Mouse (Mus musculus) hindbrain, embryonic 15.5 days (tissue): ENCODE measurements around the gene Cideb. TPM values are rescaled to one million over a fixed set of nuclear protein-coding genes. Genes with fewer than 3 reads are reported as not detected.

ENCODE experiments used
- ATAC-seq: fragments of 200-750 bp; cut with Nextera tagmentation; 2 replicates; pipeline ENCODE4 v1.8.0; 2017; ENCODE audit warnings: low read depth, moderate number of reproducible peaks, moderate TSS enrichment; ENCODE audit not compliant: low FRiP score
- H3K27ac ChIP-seq: fragments of 300-500 bp; sonication (generic); replicated peaks from 2 replicates; pipeline ENCODE4 v1.5.1; 2015; ENCODE audit warnings: mild to moderate bottlenecking, inconsistent platforms
- H3K27me3 ChIP-seq: fragments of 300-500 bp; sonication (generic); 2 replicates; pipeline ENCODE4 v1.6.1; 2015; ENCODE audit warnings: control low read depth, inconsistent platforms
- H3K36me3 ChIP-seq: fragments of 300-500 bp; sonication (generic); 2 replicates; pipeline ENCODE4 v1.6.1; 2015; ENCODE audit warnings: control low read depth, inconsistent platforms
- H3K4me1 ChIP-seq: fragments of 300-500 bp; sonication (generic); replicated peaks from 2 replicates; pipeline ENCODE4 v1.6.1; 2015; ENCODE audit warnings: control low read depth, inconsistent platforms
- H3K4me2 ChIP-seq: fragments of 300-500 bp; sonication (generic); 2 replicates; pipeline ENCODE4 v1.6.1; 2015; ENCODE audit warnings: moderate library complexity, mild to moderate bottlenecking, inconsistent platforms
- H3K4me3 ChIP-seq: fragments of 300-500 bp; sonication (generic); 2 replicates; pipeline ENCODE4 v1.5.1; 2015; ENCODE audit warnings: mild to moderate bottlenecking, inconsistent platforms
- H3K9ac ChIP-seq: fragments of 300-500 bp; sonication (generic); 2 replicates; pipeline ENCODE4 v1.6.1; 2015; ENCODE audit warnings: inconsistent platforms
- H3K9me3 ChIP-seq: fragments of 300-500 bp; sonication (generic); 2 replicates; pipeline ENCODE4 v1.6.1; 2016; ENCODE audit warnings: control low read depth, inconsistent platforms
- WGBS: fragments of 180-500 bp; shearing (Covaris S2); methylation state at CpG from one replicate; pipeline ENCODE4 v1.1.7; 2015; 5-methylcytosine and 5-hydroxymethylcytosine counted together
- polyA plus RNA-seq: library from polyadenylated mRNA; unstranded; fragments of >200 nt; fragmentation: Nextera tagmentation; extraction: Ambion mirVana; gene quantifications from 2 replicates; pipeline ENCODE4 v1.2.1, GENCODE M21; 2015

Gene Cideb
- polyA plus RNA-seq, 1 experiment from 2014 or later: 0.26 TPM

DNA sequence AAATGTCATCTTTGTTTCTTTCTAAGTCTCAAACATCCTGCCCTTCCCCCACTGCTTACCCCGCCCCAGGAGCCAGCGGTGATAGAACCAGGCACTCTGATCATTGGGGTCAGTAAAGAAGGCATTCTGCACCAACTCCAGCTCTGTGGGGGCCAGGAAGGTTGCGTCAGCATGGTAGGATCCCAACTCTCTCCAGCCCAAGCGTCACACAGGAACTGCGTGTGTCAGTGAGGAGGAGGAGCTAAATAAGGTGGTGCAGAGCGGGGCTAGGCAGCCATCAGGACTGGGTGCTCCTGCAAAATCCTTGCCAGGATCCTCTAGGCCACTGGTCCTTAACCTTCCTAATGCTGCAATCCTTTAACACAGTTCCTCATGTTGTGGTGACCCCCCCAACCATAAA lies 38.5 kb downstream of the Cideb start:
- H3K4me2 ChIP-seq: no peak overlapping the region
- no peaks in the 10 kb centered on the region for H3K27me3 ChIP-seq
- 88% methylated on average over 6 of the region's 6 CpGs for WGBS
- no peak for ATAC-seq
- peaks cover 12% of the 10 kb centered on the region for H3K36me3 ChIP-seq
- H3K4me1 ChIP-seq: peaks cover 15% of the 10 kb centered on the region
- H3K9ac ChIP-seq: no peak overlapping the region
- H3K9me3 ChIP-seq: no peaks in the 10 kb centered on the region
- H3K27ac ChIP-seq: no peak overlapping the region
- H3K4me3 ChIP-seq: no peak overlapping the region

DNA sequence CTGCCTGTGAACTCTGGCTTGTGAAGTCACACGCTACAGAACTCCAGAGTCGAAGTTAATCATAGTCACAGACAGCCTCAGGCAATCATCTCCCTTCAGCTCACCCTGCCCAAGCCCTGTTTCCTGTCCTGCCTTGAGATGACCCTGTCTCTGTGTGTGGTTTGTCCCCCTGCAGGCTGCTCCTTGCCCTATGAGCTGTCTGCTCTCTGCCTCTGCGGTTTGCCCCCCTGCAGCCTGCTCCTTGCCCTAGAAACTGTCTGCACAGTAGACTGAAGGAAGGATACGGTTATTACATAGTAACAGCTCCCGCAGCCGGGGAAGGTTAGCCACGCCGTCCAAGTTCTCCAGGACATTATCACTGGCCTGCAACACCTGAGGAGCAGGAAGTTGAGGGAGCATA lies 41.4 kb downstream of the Cideb start:
- no peak for ATAC-seq
- Histone ChIP-seq H3K4me2 (no peak overlapping the region), H3K4me1 (peaks cover 11% of the 10 kb centered on the region), H3K9me3 (no peaks in the 10 kb centered on the region), H3K9ac (no peak overlapping the region), H3K27ac (no peak overlapping the region), H3K4me3 (no peak overlapping the region), H3K27me3 (peaks cover 7% of the 10 kb centered on the region; the same call in 1 of the 2 replicates), H3K36me3 (peaks cover 12% of the 10 kb centered on the region)
- WGBS: 81% methylated on average over 8 of the region's 8 CpGs

DNA sequence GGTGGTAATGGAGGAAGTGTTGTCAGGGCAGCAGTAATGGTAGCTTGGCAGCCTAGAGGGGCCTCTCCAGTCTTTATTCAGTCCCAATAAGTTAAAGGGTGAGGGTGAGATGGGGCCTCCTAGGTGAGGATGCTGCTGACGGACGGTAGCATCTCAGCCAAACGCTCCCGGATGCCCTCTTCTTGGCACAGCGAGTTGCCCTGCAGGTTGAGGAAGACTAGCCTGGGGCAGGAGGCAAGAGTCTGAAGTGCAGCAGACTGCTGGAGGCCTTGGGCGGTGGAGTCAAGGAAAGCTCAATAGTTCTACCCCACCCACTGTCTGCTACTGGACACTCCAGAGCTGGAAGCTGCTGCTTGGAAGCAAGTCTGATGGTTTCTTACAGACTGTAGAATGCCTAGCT lies 42.0 kb downstream of the Cideb start:
- Histone ChIP-seq H3K36me3 (peaks cover 12% of the 10 kb centered on the region), H3K4me2 (no peak overlapping the region), H3K4me1 (peaks cover 9% of the 10 kb centered on the region), H3K27ac (no peak overlapping the region), H3K9ac (no peak overlapping the region), H3K27me3 (peaks cover 7% of the 10 kb centered on the region; the same call in 1 of the 2 replicates), H3K4me3 (no peak overlapping the region), H3K9me3 (no peaks in the 10 kb centered on the region)
- ATAC-seq: no peak
- WGBS: 94% methylated on average over 6 of the region's 6 CpGs

DNA sequence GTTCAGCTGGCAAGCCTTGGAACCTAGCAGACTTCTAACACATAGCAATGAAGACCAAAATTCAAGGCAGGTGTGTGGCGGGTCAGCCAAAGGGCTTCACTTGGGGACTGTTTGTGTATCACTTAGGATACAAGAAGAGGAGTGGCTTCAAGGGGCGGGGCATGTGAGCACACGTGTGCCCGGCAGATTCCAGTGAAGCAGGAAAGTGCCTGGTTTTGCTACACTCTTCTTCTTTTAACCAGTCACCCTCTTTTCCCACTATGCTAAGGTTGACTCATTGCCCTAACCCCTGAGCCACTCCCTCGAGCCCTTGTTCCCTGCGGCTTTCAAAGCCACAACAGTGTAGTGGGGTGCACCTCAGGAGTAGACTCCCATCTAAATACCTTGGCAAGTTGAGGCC lies 43.4 kb downstream of the Cideb start:
- ATAC-seq: no peak
- no peaks in the 10 kb centered on the region for H3K4me1 ChIP-seq
- H3K9ac ChIP-seq: no peak overlapping the region
- no peak overlapping the region for H3K27ac ChIP-seq
- no peak overlapping the region for H3K4me2 ChIP-seq
- H3K9me3 ChIP-seq: no peaks in the 10 kb centered on the region
- H3K4me3 ChIP-seq: no peak overlapping the region
- 38% methylated on average over 6 of the region's 6 CpGs for WGBS
- peaks cover 12% of the 10 kb centered on the region for H3K36me3 ChIP-seq
- H3K27me3 ChIP-seq: peaks cover 7% of the 10 kb centered on the region; the same call in 1 of the 2 replicates

DNA sequence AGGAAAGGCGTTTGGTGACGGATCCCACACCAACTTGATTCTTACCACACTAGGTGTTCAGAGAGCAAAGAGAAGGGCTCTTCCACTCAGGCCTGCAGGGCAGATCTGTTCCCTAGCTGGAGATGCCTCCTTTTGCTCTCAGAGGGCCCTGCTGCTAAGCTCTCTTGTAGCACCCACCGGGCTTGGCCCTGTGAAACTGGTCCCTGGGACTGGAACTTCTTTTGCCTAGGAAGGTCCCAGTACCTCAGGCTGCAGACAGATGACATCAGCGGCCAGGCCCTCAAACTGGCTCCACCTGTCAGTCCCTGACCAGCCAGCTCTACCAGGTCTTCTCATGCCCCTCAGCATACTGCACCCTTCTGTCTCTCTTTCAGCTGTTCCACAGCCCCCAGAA lies 44.5 kb downstream of the Cideb start, which contains the start of gene Tgm1:
Gene Tgm1, minus strand, starts transcription at position 198 of the 394 bp plus-strand sequence.
- peaks cover 11% of the 10 kb centered on the region for H3K36me3 ChIP-seq
- H3K4me1 ChIP-seq: no peaks in the 10 kb centered on the region
- H3K27ac ChIP-seq: no peak within 1 kb of the TSS
- H3K9me3 ChIP-seq: no peaks in the 10 kb centered on the region
- H3K9ac ChIP-seq: no peak within 1 kb of the TSS
- WGBS: 25% methylated on average over 4 of the region's 4 CpGs
- no peak within 1 kb of the TSS for H3K4me3 ChIP-seq
- no peak within 1 kb of the TSS for H3K4me2 ChIP-seq
- ATAC-seq: no peak
- peaks cover 7% of the 10 kb centered on the region; the same call in 1 of the 2 replicates for H3K27me3 ChIP-seq

DNA sequence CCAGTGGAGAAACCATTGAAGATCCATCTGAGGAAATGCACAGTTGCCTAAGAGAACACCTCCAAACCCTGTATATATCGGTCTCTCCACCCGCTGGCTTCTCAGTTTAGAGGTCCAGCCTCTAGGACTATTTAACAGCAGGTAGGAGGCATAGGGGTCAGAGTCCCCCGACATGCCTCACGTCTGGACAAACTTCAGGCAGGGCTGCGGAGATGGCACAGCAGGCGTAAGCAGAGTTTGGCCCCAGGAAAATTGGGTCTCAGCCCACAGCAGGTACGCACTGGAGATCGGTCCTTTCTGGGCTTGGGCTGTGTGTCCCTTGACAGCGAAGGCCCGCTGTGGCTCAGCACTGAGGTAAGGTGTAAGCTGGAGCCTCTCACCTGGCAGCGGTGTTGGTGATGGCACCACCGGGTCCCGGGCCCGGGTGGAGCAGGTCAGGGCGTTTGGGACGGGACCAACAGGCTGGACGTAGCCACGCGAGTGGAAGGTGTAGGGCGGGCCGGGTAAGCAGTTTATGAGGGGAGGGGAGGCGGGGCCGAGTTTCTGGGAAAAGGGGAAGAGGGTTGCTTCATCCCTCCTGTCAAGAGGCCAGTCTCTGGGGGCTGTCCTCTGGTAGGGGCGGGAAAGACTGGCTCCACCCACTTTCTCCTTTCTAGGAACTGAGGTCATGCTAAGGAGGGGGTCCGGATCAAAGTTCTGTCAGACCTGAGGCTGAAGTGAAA lies 45.1 kb downstream of the Cideb start:
- 19% methylated on average over 25 of the region's 25 CpGs for WGBS

DNA sequence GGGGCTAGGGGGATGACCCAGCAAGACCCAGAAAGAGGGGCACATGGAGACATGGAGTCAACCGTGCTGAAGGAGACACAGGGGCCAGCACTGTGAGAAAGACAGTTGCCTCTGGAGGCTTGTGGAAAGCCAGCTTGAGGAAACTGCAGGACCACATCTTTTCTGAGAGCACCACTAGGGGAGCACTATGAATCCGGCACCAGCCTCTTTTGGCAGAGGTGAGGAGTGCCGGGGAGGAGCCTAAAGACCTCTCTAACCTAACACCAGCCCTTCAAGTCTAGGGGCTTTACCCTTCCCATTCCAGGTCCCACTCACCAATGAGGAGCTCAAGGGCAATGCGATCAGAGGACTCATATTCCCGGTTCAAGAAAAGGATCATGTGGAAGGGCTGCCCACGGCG lies 46.5 kb downstream of the Cideb start:
- Histone ChIP-seq H3K27ac (no peak overlapping the region), H3K36me3 (no peaks in the 10 kb centered on the region; the same call in 1 of the 2 replicates), H3K4me2 (no peak overlapping the region), H3K9ac (no peak overlapping the region), H3K9me3 (no peaks in the 10 kb centered on the region), H3K27me3 (peaks cover 7% of the 10 kb centered on the region; the same call in 1 of the 2 replicates), H3K4me1 (no peaks in the 10 kb centered on the region), H3K4me3 (no peak overlapping the region)
- WGBS: 79% methylated on average over 7 of the region's 7 CpGs
- no peak for ATAC-seq

More for the DNA sequence above, 45.1 kb downstream of the Cideb start:
- no peaks in the 10 kb centered on the region for H3K9me3 ChIP-seq
- no peak overlapping the region for H3K27ac ChIP-seq
- H3K4me2 ChIP-seq: no peak overlapping the region
- no peaks in the 10 kb centered on the region for H3K4me1 ChIP-seq
- no peak for ATAC-seq
- no peak overlapping the region for H3K9ac ChIP-seq
- peaks cover 5% of the 10 kb centered on the region for H3K36me3 ChIP-seq
- no peak overlapping the region for H3K4me3 ChIP-seq
- peaks cover 7% of the 10 kb centered on the region; the same call in 1 of the 2 replicates for H3K27me3 ChIP-seq

DNA sequence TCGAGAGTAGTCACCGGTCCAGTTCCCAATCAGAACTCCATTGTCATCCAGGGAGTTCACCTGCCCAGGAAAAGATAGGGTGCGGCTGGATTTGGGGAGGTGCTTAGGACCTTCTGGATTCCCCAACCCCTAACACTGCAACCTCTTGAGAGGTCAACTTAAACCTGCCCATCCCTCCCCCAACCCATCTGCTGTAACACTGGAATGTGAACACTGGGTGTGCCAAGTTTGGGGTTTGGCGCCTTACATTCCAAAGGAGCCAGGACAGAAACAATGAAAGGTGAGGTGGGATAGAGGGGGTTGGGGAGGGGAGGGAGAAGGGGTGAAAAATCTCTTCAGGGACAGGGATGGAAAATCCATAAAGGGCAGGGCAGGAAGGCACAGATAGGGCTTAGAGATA lies 48.7 kb downstream of the Cideb start:
- Histone ChIP-seq H3K4me1 (no peaks in the 10 kb centered on the region), H3K27me3 (peaks cover 7% of the 10 kb centered on the region; the same call in 1 of the 2 replicates), H3K27ac (no peak overlapping the region), H3K4me3 (no peak overlapping the region), H3K9ac (no peak overlapping the region), H3K9me3 (no peaks in the 10 kb centered on the region), H3K4me2 (no peak overlapping the region), H3K36me3 (no peaks in the 10 kb centered on the region)
- ATAC-seq: no peak
- WGBS: 87% methylated on average over 4 of the region's 4 CpGs

DNA sequence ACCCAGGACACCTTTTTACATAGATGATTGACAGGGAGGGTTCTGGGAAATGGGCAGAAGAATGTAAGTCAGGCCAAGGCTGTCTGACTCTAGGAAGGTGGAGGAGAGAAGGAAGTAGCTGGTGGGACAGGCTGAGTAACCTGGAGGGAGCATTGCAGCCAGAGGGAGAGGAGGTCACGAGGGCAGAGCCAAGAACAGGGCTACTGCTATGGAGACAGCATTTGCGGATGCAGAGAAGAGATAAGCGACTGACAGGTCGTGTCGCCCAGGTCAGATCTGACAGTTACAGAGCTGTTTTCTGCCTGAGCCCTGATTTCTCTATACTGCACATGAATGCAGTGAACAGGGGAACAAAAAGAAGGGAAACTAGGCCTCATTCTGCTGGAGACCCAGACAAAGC lies 50.9 kb downstream of the Cideb start:
- WGBS: 85% methylated on average over 5 of the region's 5 CpGs

DNA sequence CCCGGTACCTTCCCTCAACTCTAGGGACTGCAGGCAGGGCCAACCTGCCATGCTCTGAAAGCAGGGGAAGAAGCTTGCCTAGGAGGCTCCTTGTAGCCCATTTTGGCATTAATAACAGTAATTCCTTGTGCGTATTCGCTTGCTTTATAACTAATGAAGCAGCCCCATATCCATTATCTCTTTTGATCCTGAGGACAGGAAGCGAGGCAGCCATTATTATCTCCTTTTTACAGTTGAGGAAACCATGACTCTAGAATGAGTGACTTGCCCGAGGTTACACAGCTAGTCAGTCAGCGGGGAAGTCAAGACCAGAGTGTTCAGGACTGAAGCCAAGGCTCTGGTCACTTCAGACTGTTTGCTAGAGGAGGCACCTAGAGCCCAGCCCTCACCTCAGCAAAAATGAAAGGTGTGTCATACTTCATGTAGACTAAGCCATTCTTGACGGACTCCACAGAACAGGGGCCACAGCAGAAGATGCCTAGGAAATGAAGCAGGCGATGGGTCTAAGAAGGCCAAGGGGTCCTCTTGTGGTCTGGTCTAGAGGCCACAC lies 52.1 kb downstream of the Cideb start:
- Histone ChIP-seq H3K9ac (no peak overlapping the region), H3K27ac (no peak overlapping the region), H3K36me3 (no peaks in the 10 kb centered on the region), H3K4me2 (no peak overlapping the region), H3K4me3 (no peak overlapping the region), H3K4me1 (no peaks in the 10 kb centered on the region), H3K27me3 (no peaks in the 10 kb centered on the region), H3K9me3 (no peaks in the 10 kb centered on the region)
- 91% methylated on average over 8 of the region's 8 CpGs for WGBS
- no peak for ATAC-seq

More for the DNA sequence above, 50.9 kb downstream of the Cideb start:
- Histone ChIP-seq H3K27ac (no peak overlapping the region), H3K27me3 (no peaks in the 10 kb centered on the region), H3K4me1 (no peaks in the 10 kb centered on the region), H3K4me2 (no peak overlapping the region), H3K9me3 (no peaks in the 10 kb centered on the region), H3K9ac (no peak overlapping the region), H3K36me3 (no peaks in the 10 kb centered on the region), H3K4me3 (no peak overlapping the region)
- ATAC-seq: no peak
